Mouse (Mus musculus): ENCODE data around the gene Capn10.

DNA sequence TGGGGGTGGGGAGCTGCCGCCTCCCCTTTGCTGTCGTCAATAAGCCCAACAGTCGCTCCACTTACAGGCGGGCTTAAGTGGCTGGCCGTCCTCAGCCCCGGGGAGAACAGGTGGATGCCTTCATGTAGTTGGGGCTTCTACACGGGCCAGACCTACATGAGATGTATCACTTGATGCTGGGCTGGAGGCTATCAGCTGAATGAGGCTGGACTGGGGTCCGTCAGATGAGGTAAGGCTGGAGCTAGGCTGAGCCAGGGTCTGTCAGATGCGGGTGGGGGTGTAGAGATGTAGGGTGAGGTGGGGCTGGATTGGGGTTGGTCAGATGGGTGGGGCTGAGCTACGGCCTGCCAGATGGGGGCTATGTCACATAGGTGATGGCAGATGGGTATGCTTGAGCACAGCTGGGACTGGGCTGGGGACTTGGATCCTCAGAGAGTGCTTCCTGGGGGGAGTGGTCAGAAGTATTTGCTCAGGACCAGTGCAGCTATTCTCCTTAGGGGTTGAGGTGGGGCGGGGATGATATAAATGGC is 45.0 kb downstream of the Capn10 start:
- TF ChIP-seq POLR2A (IDR thresholded peaks at IDR 0.05; ENCODE audit: borderline replicate concordance, extremely low read depth, insufficient read depth, insufficient read length, poor library complexity, severe bottlenecking) (no peak), CTCF (IDR thresholded peaks at IDR 0.05; ENCODE audit: borderline replicate concordance, extremely low read depth, insufficient read depth, insufficient read length) (no peak)

Measured in brain, embryonic 14.5 days (tissue).